Mouse (Mus musculus) left cerebral cortex, adult 9 months (tissue): ENCODE measurements around the gene Dse.

Experiments
- DNase-seq, 2 experiments: peaks; one replicate each; pipeline ENCODE4 v3.0.0; 2022; ENCODE audit warnings: low spot score in 2 of 2

The Dse gene

GRCm38 (mm10) chr10:34198574-34198973 is 8.9 kb downstream of the Dse start:
- no peak for DNase-seq

- DNase-seq = no peak
Measured at GRCm38 (mm10) chr10:34198061-34198460, 9.5 kb downstream of the Dse start.

GRCm38 (mm10) chr10:34197269-34197668 is 10.2 kb downstream of the Dse start:
- no peak for DNase-seq

- DNase-seq = no peak
Measured at GRCm38 (mm10) chr10:34194957-34195356, 12.6 kb downstream of the Dse start.

GRCm38 (mm10) chr10:34194503-34194902 is 13.0 kb downstream of the Dse start:
- DNase-seq = no peak

DNA sequence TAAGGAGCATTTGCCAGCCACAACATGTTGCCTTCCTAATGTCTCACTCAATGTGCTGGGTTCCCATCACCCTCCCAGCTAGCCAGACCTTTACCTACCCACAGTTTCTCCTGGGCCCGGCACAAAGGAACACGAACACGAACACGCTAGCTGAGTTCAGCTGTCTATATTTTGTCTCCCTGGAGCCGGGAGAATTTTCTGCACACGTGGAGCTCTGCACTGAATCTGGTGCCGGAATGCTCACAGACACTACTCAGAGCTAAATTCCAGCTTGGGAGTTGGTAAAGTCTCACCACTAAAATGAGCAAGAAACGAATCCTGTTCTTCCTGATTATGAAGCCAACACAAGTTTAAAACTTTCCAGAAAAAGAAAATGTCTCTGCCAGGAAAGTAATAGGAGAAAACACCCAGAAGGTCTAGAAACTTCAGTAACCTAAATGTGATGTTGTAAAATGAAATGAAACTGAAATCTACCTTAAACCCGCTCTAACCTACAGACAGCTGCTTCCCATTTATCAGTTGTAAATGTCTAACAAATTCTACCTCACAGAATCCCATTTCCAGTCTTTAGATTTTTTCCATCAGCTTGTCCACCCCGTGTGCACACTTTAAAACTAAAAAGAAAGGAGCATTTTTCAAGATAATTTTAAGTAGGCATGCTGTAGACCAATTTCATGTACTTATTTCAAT is 20.8 kb downstream of the Dse start:
- DNase-seq = peak in 1 of 2 experiments; percentile 13

DNA sequence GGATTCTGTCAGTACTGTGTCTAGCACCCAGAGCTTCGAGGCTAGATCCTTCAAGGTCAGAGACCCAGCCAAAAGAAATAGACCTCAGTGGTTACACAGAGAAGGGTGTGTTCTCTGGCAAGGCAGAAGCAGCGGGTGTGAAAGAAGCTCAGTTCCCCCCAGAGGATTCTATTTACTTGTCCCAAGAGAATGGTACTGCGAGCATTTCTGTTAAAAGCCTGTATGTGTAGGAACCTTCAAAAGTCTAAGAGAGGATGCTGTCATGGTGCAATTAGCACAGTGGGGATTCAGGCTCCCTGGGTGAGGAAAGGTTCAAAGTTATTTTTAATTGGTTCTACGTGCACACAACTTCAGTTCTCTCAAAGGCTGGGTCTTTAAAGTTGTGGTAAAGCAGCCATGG is 22.0 kb downstream of the Dse start:
- no peak for DNase-seq

DNA sequence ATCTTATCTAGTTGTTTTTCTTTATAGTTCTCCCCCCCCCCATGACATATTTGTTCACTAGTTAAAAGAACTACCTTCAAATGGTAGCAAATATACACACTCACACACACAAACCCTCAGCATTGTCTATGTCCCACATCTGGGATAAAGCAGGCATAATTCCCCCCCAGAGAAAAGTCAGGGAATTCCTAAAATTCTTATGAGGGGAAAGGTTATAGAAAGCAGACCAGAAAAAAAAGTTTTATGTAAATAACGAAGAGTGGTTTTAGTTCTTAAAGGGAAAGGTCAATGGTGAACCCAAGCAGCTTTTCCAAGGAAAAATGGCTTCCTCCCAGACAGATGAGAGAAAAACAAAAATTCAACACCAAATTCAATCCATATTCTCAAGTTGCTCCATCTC is 22.6 kb downstream of the Dse start:
- no peak for DNase-seq

DNA sequence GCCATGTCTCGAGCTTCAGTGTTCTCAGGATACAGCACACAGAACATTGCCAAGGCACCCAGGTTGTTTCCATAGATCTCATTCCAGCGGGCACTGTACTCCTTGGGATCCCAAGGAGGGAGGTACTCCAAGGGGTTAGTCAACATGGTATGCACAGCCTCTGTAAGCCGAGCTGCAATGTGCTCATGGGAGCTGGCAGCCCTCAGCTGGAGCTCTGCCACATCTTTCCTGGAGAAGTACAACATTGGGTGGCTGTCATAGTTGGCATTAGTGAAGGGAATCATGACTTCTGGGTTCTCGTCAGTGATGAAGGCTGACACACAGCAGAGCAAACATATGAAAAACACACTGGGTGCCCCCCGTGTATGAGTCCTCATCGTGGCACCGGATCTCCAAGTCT is 23.8 kb downstream of the Dse start:
- DNase-seq = no peak

DNA sequence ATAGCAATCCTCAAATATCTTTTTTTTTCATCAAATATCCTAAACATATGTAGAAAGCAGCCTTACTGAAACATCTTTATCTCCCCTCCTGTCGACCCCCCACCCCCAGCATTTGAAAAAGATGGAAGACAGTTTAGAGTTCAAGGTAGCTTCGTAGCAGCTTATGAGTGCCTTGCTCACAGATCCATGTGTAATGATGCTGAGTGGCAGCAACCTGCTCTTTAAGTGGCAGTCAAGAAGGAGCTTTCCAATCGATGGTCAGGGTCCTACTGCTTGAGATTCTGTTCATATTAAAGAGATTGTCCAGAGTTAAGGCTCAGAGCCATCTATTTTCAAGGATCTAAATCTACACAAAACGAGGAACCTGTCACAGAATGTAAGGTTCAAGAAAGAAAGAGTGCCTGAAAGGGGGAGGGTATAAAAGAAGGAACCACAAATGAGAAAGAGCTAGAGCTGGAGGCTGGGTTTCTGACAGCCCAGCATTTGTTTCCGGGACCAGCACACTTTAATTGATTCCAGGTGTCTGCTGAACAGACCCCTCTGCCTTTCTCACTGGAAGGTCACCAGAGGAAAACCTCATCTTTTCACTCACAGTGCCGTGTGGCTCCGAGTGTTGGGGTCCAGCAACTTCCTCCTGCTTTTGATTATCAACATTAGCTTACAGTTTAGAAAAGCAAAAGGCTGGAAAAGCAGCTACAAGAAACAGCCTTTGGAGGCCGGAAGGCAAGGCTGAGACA is 31.5 kb downstream of the Dse start:
- no peak for DNase-seq

DNA sequence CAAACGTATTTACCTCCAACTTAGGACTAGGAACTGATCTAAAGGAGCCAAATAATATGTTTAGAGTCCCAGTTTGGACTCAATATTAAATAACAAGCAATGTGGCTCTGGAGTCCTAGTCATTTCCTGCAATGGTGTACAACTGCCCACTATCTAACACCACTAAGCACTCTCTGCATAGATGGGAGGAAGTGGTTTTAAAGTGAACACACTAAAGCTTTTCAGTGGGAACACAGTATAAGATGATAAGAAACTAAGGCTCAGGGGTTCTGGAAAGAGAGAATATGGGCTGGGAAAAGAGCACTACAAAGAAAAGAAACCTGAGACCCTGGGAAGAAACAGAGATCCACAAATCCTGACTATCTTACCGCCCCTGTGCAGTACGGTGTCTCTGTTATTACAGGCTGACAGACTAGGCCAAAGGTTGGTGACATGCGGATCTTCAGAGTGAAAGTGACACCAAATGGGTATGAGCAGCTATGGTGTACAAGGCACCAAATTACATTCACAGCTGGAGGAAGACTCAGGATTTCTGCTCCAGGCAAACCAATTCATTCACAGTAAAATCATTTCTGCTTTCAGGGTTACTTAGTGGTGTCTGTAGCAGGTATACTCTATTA is 34.7 kb downstream of the Dse start:
- no peak for DNase-seq

GRCm38 (mm10) chr10:34171660-34172059 is 35.9 kb downstream of the Dse start:
- DNase-seq = no peak

GRCm38 (mm10) chr10:34171191-34171590 is 36.3 kb downstream of the Dse start:
- DNase-seq = no peak

GRCm38 (mm10) chr10:34166971-34167370 is 40.5 kb downstream of the Dse start:
- DNase-seq = no peak

DNA sequence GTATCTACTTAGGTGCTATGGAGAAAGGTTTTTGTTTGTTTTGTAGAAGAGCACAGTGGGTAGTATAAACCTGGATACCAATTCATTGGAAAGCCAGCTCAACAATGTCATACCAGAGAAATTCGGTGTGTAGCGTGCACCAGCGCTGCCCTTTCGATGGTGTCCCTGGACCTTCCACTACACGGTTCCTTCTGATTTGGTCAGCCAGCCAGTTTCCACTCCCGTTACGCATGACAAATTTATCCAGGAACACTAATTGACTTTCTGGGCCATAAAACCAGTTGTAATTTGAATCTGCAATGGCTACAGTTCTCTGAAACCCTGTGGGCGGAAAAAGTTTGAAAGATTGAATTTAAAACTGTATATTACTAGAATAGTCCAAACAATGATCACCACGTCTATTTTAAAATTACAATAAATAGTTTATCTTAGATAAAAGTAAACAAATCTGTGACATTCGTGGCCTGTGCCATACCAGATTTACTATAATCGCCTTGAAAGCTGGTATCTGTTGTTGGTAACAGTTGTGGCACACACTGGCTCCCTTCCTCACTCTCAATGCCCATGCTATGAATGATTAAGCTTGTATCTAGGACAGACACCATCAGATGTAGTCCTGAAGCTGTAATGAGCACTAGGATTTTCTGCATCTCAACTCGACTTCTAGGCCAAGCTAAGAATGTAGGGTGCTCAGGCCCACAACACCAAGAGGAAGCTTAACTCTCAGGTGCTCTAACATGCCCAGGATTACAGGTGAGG is 51.5 kb downstream of the Dse start:
- no peak for DNase-seq

DNA sequence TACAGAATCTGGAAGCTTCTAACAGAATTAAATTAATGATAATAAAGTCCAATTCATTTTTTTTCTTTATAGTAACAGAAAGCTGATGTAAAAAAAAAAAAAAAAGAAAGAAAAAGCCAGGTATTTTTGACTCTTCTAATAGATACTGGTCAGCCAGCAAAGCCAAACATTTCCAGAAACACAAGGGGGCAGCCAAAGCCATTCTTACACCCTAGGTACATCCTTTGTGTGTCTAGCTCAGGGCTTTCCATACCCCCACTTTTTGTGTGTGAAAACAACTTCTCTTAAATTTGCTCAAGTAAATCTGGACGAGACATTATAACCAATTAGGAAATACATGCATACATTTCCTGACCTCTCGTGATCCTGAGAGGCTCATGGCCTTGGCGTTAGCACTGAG is 55.7 kb downstream of the Dse start:
- DNase-seq = no peak

DNA sequence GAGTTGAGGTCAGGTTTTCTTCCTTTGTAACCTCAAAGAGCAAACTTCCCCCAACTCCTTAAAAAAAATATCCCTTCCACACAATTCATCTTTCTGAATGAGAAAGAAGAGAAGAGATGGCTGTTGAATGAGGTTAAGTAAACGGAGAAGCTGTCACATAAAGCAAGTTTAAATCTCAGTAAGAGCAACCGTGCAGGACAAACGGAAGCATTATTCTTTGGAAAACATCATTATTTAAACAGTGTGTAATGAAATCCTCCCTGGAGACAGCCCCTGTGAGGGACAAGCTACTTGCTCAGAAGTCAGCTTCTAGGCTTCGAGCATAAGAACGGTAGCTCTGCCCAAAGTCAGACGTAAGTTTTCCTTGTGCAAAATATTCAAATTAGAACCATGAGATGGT is 57.1 kb downstream of the Dse start:
- DNase-seq = no peak

GRCm38 (mm10) chr10:34149772-34150171 is 57.7 kb downstream of the Dse start:
- DNase-seq = no peak

GRCm38 (mm10) chr10:34141693-34142092 is 65.8 kb downstream of the Dse start:
- DNase-seq = no peak

DNA sequence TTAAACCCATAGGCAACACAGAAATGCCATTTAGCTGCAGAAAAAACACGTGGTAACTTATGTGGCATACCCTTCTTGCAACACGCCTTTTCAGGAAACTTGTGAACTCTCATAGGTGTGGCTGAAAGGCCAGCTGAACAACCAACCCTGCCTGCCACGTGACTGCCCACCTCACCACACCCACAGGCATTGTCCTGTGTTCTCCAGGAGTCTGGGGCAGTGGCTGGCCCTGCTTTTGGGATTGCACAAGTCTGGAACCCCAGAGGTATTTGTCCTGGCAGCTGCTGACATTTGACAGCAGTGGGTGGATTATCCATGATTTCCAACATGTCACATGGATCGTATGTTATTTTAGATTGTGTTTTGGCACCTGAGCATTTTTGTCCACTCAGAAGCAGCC is 67.7 kb downstream of the Dse start:
- no peak for DNase-seq

GRCm38 (mm10) chr10:34138027-34138426 is 69.5 kb downstream of the Dse start:
- DNase-seq = no peak

GRCm38 (mm10) chr10:34136432-34136831 is 71.1 kb downstream of the Dse start:
- no peak for DNase-seq
